Mouse (Mus musculus) liver, embryonic 11.5 days (tissue): ENCODE data around the gene Fhl2. TPM values are rescaled to one million over a fixed set of nuclear protein-coding genes. Genes with fewer than 3 reads are reported as not detected.
"Not testable (repeated sequence)": the region's sequence is repeated elsewhere in the genome, so short reads cannot be mapped to it uniquely, and the experiment has no call there.

Experiments
- ATAC-seq: fragments of 200-750 bp; cut with Nextera tagmentation; replicated peaks from 2 replicates; pipeline ENCODE4 v1.8.0; 2017; ENCODE audit warnings: moderate number of reproducible peaks, mild to moderate bottlenecking, moderate TSS enrichment, moderate library complexity; ENCODE audit not compliant: low FRiP score
- DNase-seq: peaks from one replicate; pipeline ENCODE4 v3.0.0-alpha.2; 2017; ENCODE audit warnings: low spot score
- H3K27ac ChIP-seq: fragments of 300-500 bp; sonication (generic); 2 replicates; pipeline ENCODE4 v1.5.1; 2014; ENCODE audit warnings: mild to moderate bottlenecking, low read depth, low read length, control low read depth
- H3K27me3 ChIP-seq: fragments of 300-500 bp; sonication (generic); replicated peaks from 2 replicates; pipeline ENCODE4 v1.6.1; 2014; ENCODE audit warnings: low read length, mixed read lengths; ENCODE audit not compliant: control insufficient read depth, insufficient read depth
- H3K36me3 ChIP-seq: fragments of 300-500 bp; sonication (generic); 2 replicates; pipeline ENCODE4 v1.6.1; 2014; ENCODE audit warnings: mild to moderate bottlenecking, low read length, moderate library complexity, mixed read lengths; ENCODE audit not compliant: control insufficient read depth, insufficient read depth
- H3K4me1 ChIP-seq: fragments of 300-500 bp; sonication (generic); replicated peaks from 2 replicates; pipeline ENCODE4 v1.6.1; 2014; ENCODE audit warnings: low read length, mixed read lengths; ENCODE audit not compliant: control insufficient read depth, insufficient read depth
- H3K4me2 ChIP-seq: fragments of 300-500 bp; sonication (generic); 2 replicates; pipeline ENCODE4 v1.6.1; 2014; ENCODE audit warnings: mild to moderate bottlenecking, control low read depth, moderate library complexity
- H3K4me3 ChIP-seq: fragments of 300-500 bp; sonication (generic); 2 replicates; pipeline ENCODE4 v1.5.1; 2014; ENCODE audit warnings: low read depth, low read length, control low read depth
- H3K9ac ChIP-seq: fragments of 300-500 bp; sonication (generic); 2 replicates; pipeline ENCODE4 v1.6.1; 2014; ENCODE audit warnings: low read depth, low read length, control low read depth
- H3K9me3 ChIP-seq: fragments of 300-500 bp; sonication (generic); 2 replicates; pipeline ENCODE4 v1.6.1; 2016; ENCODE audit warnings: low read length, inconsistent platforms, mixed read lengths; ENCODE audit not compliant: control insufficient read depth
- WGBS: fragments of 180-500 bp; shearing (Covaris S2); extraction: QIAGEN DNeasy Blood & Tissue Kit; methylation state at CpG from one replicate; pipeline ENCODE4 v1.1.7; 2014; 5-methylcytosine and 5-hydroxymethylcytosine counted together
- polyA plus RNA-seq: library from polyadenylated mRNA; unstranded; fragments of >200 nt; fragmentation: Nextera tagmentation; extraction: Ambion mirVana; gene quantifications from 2 replicates; pipeline ENCODE4 v1.2.1, GENCODE M21; 2014

Fhl2 gene
- polyA plus RNA-seq, 1 experiment from 2014 or later, result 9.3 TPM

- H3K4me3 ChIP-seq, result no peak overlapping the region
- H3K4me1 ChIP-seq, result no peaks in the 10 kb centered on the region
- ATAC-seq, result peak; percentile 71
- DNase-seq, result peak; percentile 81
- no peaks in the 10 kb centered on the region for H3K9me3 ChIP-seq
- WGBS, result 49% methylated on average over 8 of the region's 8 CpGs
- no peaks in the 10 kb centered on the region for H3K36me3 ChIP-seq
- no peak overlapping the region for H3K9ac ChIP-seq
- H3K27ac ChIP-seq, result no peak overlapping the region
- no peak overlapping the region for H3K4me2 ChIP-seq
- H3K27me3 ChIP-seq, result no peaks in the 10 kb centered on the region
Measured at GRCm38 (mm10) chr1:43139587-43140266, 57.1 kb downstream of the Fhl2 start.

GRCm38 (mm10) chr1:43138268-43138812, 58.4 kb downstream of the Fhl2 start:
- no peak overlapping the region for H3K4me2 ChIP-seq
- H3K27ac ChIP-seq, result no peak overlapping the region
- no peaks in the 10 kb centered on the region for H3K36me3 ChIP-seq
- no peak overlapping the region for H3K4me3 ChIP-seq
- H3K9me3 ChIP-seq, result no peaks in the 10 kb centered on the region
- no peaks in the 10 kb centered on the region for H3K4me1 ChIP-seq
- 63% methylated on average over 15 of the region's 15 CpGs for WGBS
- ATAC-seq (no peak), DNase-seq (no peak)
- H3K27me3 ChIP-seq, result no peaks in the 10 kb centered on the region
- no peak overlapping the region for H3K9ac ChIP-seq

- H3K9ac ChIP-seq, result no peak overlapping the region
- H3K4me1 ChIP-seq, result no peaks in the 10 kb centered on the region
- DNase-seq (no peak), ATAC-seq (no peak)
- H3K4me2 ChIP-seq, result no peak overlapping the region
- WGBS, result 79% methylated on average over 5 of the region's 5 CpGs
- H3K9me3 ChIP-seq, result no peaks in the 10 kb centered on the region
- H3K27me3 ChIP-seq, result no peaks in the 10 kb centered on the region
- H3K4me3 ChIP-seq, result no peak overlapping the region
- no peak overlapping the region for H3K27ac ChIP-seq
- H3K36me3 ChIP-seq, result no peaks in the 10 kb centered on the region
Measured at GRCm38 (mm10) chr1:43137334-43137733, 59.5 kb downstream of the Fhl2 start.

GRCm38 (mm10) chr1:43136488-43137029, 60.2 kb downstream of the Fhl2 start:
- not testable (repeated sequence) for H3K9me3 ChIP-seq, H3K9ac ChIP-seq, H3K4me2 ChIP-seq, H3K4me1 ChIP-seq, H3K4me3 ChIP-seq, DNase-seq, H3K27ac ChIP-seq, ATAC-seq, H3K27me3 ChIP-seq, H3K36me3 ChIP-seq
- 68% methylated on average over 2 of the region's 2 CpGs for WGBS

GRCm38 (mm10) chr1:43131591-43131990, 65.2 kb downstream of the Fhl2 start:
- WGBS, result 86% methylated on average over 9 of the region's 9 CpGs
- H3K4me2 ChIP-seq, result no peak overlapping the region
- no peaks in the 10 kb centered on the region for H3K4me1 ChIP-seq
- no peaks in the 10 kb centered on the region for H3K9me3 ChIP-seq
- H3K9ac ChIP-seq, result no peak overlapping the region
- no peak overlapping the region for H3K4me3 ChIP-seq
- H3K27me3 ChIP-seq, result no peaks in the 10 kb centered on the region
- no peaks in the 10 kb centered on the region for H3K36me3 ChIP-seq
- ATAC-seq (no peak), DNase-seq (no peak)
- H3K27ac ChIP-seq, result no peak overlapping the region

- no peaks in the 10 kb centered on the region for H3K9me3 ChIP-seq
- no peaks in the 10 kb centered on the region for H3K4me1 ChIP-seq
- WGBS, result 72% methylated on average over 5 of the region's 5 CpGs
- DNase-seq, result no peak
- H3K27me3 ChIP-seq, result no peaks in the 10 kb centered on the region
- no peak overlapping the region for H3K4me2 ChIP-seq
- no peak overlapping the region for H3K9ac ChIP-seq
- no peak overlapping the region for H3K4me3 ChIP-seq
- ATAC-seq, result no peak
- no peaks in the 10 kb centered on the region for H3K36me3 ChIP-seq
- H3K27ac ChIP-seq, result no peak overlapping the region
Measured at GRCm38 (mm10) chr1:43130219-43130981, 66.4 kb downstream of the Fhl2 start.

- WGBS, result 70% methylated on average over 8 of the region's 8 CpGs
- Histone ChIP-seq H3K4me2 (no peak overlapping the region), H3K27ac (no peak overlapping the region), H3K9ac (no peak overlapping the region), H3K9me3 (no peaks in the 10 kb centered on the region), H3K4me1 (no peaks in the 10 kb centered on the region), H3K36me3 (no peaks in the 10 kb centered on the region), H3K27me3 (no peaks in the 10 kb centered on the region), H3K4me3 (no peak overlapping the region)
- ATAC-seq (no peak), DNase-seq (no peak)
Measured at GRCm38 (mm10) chr1:43127820-43128610, 68.8 kb downstream of the Fhl2 start.

- no peak for ATAC-seq
- Histone ChIP-seq H3K36me3 (no peaks in the 10 kb centered on the region), H3K4me1 (no peaks in the 10 kb centered on the region)
Measured at GRCm38 (mm10) chr1:43127196-43127595, 69.6 kb downstream of the Fhl2 start.

More at GRCm38 (mm10) chr1:43127196-43127595, 69.6 kb downstream of the Fhl2 start:
- Histone ChIP-seq H3K27ac (no peak overlapping the region), H3K9me3 (no peaks in the 10 kb centered on the region), H3K4me3 (no peak overlapping the region), H3K4me2 (no peak overlapping the region), H3K27me3 (no peaks in the 10 kb centered on the region), H3K9ac (no peak overlapping the region)
- DNase-seq, result no peak
